Mouse (Mus musculus) layer of hippocampus, adult 11-12 months (tissue): ENCODE data around the gene En2.

Source experiments
- DNase-seq: peaks from one replicate; pipeline ENCODE4 v3.0.0; 2022; ENCODE audit warnings: low spot score

Gene En2

GRCm38 (mm10) chr5:28178322-28178721 is 12.8 kb downstream of the En2 start:
- no peak for DNase-seq

DNA sequence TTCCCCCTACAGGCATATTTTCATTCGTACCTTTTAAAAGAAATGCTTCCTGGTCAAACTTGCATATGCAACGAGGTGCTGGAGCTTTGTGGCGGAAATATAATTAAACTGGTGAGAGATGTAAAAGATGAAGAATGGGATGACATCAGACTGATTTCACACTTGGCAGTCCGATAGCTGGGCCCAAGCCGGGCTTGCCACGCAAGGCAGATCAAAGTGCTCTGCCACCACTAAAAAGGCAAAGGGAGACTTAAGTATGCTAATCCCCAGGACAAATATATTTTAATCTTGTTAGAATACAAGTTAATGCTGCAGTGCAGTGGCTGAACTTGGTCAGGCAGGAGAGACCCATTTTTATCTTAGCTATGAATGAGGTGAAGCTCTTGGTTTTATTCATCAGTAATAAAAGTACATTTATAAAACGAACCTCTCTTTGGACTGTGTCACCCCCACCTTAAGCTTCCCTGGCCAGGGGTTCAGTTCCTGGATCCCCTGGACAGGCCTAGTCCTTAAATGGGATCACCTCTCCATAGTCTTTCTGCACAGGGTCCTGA is 13.8 kb downstream of the En2 start:
- DNase-seq: no peak

DNA sequence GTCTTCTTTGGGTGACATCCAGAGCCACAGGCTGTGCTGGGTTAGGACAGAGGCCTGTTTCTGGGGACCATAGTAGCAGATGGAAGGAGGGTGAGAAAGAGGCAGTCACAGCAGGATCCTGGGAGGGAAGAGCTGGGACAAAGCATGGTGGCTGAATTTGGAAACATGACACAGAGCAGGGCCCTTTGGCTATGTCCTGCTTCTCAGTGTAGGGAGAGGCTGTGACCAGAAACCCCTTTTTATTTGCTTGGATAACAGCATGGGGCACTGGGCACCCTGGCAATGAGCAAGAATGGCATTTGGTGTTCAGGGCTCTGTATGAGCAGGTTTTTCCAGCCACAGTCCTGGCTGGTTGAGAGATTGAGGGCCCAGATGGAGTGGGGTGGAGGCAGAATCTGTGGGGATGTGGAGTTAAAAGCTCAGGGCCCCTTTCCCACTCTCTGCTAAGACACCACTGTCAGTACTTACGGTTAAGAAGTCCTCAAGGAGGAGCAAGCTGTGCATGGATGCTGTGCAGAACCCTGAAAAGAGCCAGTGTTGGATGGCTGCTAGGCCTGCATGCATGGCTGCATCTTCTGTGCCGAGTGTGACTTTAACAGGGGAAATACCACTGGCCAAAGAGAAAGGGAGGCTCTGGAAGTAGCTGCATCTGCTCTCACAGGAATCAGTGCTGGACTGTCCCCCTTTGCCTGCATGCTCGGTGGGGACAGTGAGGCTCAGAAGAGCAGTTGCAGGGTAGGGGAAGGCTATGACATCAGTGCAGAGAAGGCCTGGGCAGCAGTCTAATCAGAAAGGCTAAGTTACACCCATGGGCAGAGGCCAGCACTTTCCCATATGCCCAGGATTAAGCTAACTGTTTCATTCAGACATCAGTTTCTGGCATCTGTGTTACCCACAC is 26.0 kb downstream of the En2 start:
- no peak for DNase-seq

- DNase-seq: no peak
Observed at GRCm38 (mm10) chr5:28192099-28192454, 26.6 kb downstream of the En2 start.

GRCm38 (mm10) chr5:28195473-28195872 is 30.0 kb downstream of the En2 start:
- no peak for DNase-seq

DNA sequence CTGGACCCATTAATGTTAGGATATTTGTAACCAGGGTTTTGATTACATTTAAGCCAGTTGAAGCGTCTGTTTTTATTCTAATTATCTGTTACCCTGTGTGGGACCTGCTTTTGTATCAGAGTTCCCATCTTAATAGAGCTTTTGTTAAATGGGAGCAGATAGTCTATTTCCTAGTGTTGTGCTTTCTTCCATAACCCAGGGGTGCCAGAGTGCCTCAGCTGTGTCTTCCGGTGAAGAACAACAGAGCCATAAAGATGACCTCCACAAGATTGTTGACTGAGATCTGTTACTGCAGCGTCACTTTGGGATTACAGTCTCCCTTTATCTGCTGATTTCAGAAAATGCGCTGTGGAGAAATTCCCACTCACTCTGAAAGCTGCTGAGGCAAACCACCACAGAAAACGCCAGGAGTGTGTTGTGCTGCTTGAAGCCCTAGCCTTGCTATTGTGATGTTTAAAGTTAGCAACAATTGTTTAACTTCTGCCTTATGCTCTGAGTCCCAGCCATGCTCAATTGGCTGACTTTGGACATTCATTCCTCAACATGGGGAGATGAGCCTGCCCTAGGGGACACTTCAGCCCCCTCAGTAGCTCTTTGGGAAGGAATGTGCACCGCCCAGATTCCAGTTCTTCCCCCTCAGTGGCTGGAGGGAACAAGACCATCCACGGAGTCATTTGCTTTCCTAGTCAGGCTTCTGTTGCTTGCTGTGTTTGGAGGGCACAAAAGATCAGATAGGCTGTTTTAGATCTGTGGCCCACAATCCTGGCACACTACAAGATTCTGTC is 33.8 kb downstream of the En2 start:
- DNase-seq: no peak

GRCm38 (mm10) chr5:28203086-28203485 is 37.6 kb downstream of the En2 start:
- DNase-seq: no peak

GRCm38 (mm10) chr5:28204678-28205077 is 39.2 kb downstream of the En2 start:
- DNase-seq: no peak

DNA sequence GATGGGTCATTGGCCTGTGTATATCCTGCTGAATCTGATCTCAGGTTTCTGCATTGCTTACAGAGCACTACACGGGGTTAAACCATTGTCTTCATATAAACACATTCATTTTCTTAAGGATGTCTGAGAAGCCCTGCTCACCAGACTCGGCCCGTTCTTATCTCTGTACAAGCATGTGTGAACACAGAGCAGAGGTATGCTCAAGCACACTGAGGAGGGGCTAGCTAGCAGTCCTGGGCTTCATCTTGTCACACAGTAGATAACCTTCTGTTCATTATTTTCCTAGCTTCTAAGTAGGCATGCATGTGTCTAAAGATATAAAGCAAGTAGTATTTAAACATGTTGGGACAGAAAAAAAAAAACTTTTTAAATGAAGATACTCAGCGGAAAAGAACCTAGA is 41.0 kb downstream of the En2 start:
- no peak for DNase-seq

- DNase-seq: no peak
Observed at GRCm38 (mm10) chr5:28207043-28207442, 41.5 kb downstream of the En2 start.

GRCm38 (mm10) chr5:28208726-28209520 is 43.4 kb downstream of the En2 start:
- no peak for DNase-seq

DNA sequence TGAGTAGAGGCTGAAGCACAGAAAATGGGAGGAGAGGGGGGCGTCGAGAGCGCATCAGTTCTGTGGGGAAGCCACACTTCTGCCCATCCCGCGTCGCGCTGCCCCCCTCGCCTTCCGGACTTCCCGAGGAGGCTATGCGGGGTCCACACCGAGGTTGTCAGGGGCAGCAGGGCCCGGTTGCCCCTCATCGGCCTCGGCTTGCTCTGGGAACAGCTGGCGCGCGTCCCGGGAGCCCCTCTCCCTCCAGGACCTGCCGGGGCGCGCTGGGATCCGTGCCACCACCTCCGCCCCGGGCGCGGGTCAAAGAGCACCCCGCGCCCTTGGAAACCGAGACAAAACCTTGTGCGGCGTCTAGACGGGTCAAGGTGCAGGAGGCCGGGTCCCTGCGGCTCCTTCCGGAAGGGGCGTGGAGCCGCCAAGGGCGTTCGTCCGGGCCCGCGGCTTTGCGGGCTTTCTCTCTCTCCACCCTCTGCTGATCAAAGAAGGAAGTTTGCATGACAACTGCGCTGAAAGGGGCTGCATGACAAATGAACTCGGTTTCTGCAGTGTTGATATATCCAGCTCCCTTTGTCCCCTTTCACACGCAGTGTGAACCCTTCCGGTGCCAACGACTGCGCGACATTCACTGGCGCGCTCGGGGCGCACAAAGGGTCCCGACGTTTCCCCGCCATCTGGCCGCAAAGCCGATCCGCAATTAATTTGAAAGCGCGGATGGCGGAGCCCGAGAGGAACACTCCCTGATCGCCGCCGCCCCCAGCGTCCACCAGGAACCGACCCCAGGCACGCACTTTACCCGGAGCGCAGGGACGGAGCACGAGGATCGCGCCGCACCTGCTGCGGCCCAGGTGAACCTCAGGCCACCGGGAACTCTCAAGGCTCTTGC is 44.3 kb downstream of the En2 start:
- DNase-seq: no peak

GRCm38 (mm10) chr5:28210591-28211550 is 45.4 kb downstream of the En2 start:
- DNase-seq: no peak

GRCm38 (mm10) chr5:28211651-28212310 is 46.3 kb downstream of the En2 start:
- no peak for DNase-seq

- DNase-seq: no peak
Observed at GRCm38 (mm10) chr5:28213441-28213840, 47.9 kb downstream of the En2 start.

DNA sequence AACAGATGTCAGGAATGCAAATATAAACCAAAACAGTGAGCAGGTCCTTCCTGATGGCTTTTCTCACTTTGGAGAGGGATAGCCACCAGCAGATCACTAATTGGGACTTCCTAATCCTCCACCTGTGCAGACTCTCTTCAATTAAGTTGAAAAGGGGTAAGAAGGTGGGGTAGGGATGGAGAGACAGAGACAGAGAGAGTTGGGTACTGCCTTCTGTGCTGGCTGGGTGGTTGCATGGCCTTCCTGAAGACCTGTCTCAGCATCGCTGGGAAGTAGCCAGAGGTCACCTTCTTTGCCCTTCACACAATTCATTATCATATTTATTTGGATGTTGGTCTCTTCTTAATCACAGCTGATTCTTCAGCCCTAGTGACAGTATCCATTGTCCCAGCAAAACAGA is 54.1 kb downstream of the En2 start:
- no peak for DNase-seq
